Mouse (Mus musculus): ENCODE measurements around the gene Sun2.

Sun2 gene

GRCm38 (mm10) chr15:79687646-79688267 lies 54.6 kb downstream of the Sun2 start, which contains the start of gene Josd1:
TSS of gene Josd1 (minus strand) at chr15:79687919.
- CTCF ChIA-PET: no interaction called here

DNA sequence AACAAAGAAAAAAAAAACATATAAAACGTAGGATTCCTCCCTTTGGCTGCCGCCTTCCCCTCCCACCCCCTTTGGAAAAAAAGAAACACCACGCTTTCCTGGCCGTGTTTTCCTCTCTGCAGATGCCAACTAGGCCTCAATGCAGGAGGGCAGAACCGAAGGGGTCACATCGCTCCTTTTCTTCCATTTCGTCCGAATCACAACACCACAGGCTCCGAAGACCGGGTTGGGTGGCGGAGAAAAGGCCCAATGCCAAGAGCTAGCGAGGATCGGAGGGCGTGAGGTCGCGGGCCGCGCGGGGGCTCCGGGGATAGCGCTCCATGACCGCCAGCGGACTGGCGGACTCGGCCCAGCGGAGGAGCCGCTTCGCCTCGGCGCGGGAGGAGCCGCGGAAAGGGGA lies 55.2 kb downstream of the Sun2 start:
- CTCF ChIA-PET: no interaction called here

DNA sequence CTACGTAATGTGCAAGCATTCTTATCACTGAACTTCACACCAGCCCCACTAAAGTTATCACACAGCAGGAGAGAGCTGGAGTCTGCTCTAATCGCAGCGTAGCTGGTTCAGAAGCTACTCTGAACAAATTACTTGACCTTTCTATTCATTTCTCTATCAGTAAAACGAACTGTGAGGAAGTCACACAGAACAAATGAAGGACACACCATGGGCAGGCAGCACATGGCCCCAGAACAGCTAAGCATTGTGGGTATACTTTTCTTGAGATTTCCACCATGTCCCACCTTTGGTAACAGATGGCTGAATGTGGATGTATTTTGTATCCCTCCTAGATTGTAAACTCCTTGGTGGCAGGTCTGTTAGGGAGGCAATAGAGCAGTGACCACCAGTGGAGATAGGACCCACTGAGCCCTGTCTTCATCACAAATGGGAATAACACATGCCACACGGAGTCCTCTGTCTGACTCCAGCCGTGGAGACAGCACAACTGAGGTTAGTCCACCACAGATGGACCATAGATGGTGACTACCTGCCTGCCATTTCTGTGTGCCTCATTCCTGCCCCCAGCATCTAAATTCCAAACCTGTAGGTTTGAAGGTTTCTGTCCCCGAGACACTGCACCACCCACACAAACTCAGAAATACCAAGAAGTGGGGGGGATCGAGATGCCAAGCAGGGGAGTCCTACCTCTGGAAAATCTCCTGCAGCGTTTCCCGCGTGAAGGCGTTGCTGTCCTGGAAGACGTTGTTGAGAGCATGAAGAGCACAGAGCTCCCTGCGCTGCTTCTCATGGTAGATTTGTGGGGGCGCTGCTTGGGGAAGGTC lies 56.1 kb downstream of the Sun2 start:
- CTCF ChIA-PET: interaction anchor here (0.6 to 0.9 kb wide), 2 partner anchors 28 to 220 kb away, joined by 3 read pairs; no protein-coding TSS in a partner anchor

GRCm38 (mm10) chr15:79685141-79685641 lies 57.1 kb downstream of the Sun2 start:
- CTCF ChIA-PET: interaction anchor here (0.6 to 1.2 kb wide), 2 partner anchors 30 to 219 kb away, joined by 3 read pairs; no protein-coding TSS in a partner anchor

GRCm38 (mm10) chr15:79684616-79685015 lies 57.7 kb downstream of the Sun2 start:
- CTCF ChIA-PET: interaction anchor here (1.2 kb wide), 1 partner anchor 29 kb away, joined by 3 read pairs; no protein-coding TSS in a partner anchor

GRCm38 (mm10) chr15:79683707-79684465 lies 58.5 kb downstream of the Sun2 start:
- CTCF ChIA-PET: no interaction called here

GRCm38 (mm10) chr15:79683146-79683545 lies 59.2 kb downstream of the Sun2 start:
- CTCF ChIA-PET: no interaction called here

GRCm38 (mm10) chr15:79681973-79682372 lies 60.4 kb downstream of the Sun2 start:
- CTCF ChIA-PET: no interaction called here

- CTCF ChIA-PET: no interaction called here
Measured at GRCm38 (mm10) chr15:79677936-79678335, 64.4 kb downstream of the Sun2 start.

Data from spleen, embryonic (tissue).